Mouse (Mus musculus) kidney, postnatal 0 days (tissue): ENCODE measurements around the gene Neb. TPM values are rescaled to one million over a fixed set of nuclear protein-coding genes. Genes with fewer than 3 reads are reported as not detected.
A peak's percentile ranks its signal among the peaks of the same experiment; 100 is the strongest.

Source experiments
- ATAC-seq: fragments of 200-750 bp; cut with Nextera tagmentation; replicated peaks from 2 replicates; pipeline ENCODE4 v1.8.0; 2017; ENCODE audit warnings: low read depth, moderate number of reproducible peaks, moderate TSS enrichment, moderate library complexity; ENCODE audit not compliant: low FRiP score
- DNase-seq: peaks from one replicate; pipeline ENCODE4 v3.0.0-alpha.2; 2016; ENCODE audit warnings: low spot score
- H3K27ac ChIP-seq: fragments of 300-500 bp; sonication (generic); 2 replicates; pipeline ENCODE4 v1.5.1; 2014; ENCODE audit warnings: mild to moderate bottlenecking
- H3K27me3 ChIP-seq: fragments of 300-500 bp; sonication (generic); 2 replicates; pipeline ENCODE4 v1.6.1; 2014; ENCODE audit warnings: low read length, mixed read lengths; ENCODE audit not compliant: insufficient read depth
- H3K36me3 ChIP-seq: fragments of 300-500 bp; sonication (generic); 2 replicates; pipeline ENCODE4 v1.6.1; 2014; ENCODE audit warnings: low read length, mixed read lengths; ENCODE audit not compliant: insufficient read depth
- H3K4me1 ChIP-seq: fragments of 300-500 bp; sonication (generic); replicated peaks from 2 replicates; pipeline ENCODE4 v1.6.1; 2014; ENCODE audit warnings: antibody characterized with exemption, low read length, mixed read lengths; ENCODE audit not compliant: insufficient read depth
- H3K4me2 ChIP-seq: fragments of 300-500 bp; sonication (generic); 2 replicates; pipeline ENCODE4 v1.6.1; 2014; ENCODE audit warnings: mild to moderate bottlenecking, low read length, moderate library complexity, mixed read lengths
- H3K4me3 ChIP-seq: fragments of 300-500 bp; sonication (generic); replicated peaks from 2 replicates; pipeline ENCODE4 v1.5.1; 2014; ENCODE audit warnings: low read depth, low read length
- H3K9ac ChIP-seq: fragments of 300-500 bp; sonication (generic); 2 replicates; pipeline ENCODE4 v1.6.1; 2014; ENCODE audit warnings: low read depth, low read length
- H3K9me3 ChIP-seq: fragments of 300-500 bp; sonication (generic); replicated peaks from 2 replicates; pipeline ENCODE4 v1.6.1; 2016; ENCODE audit warnings: low read length, inconsistent platforms, mixed read lengths
- CTCF ChIP-seq: IDR thresholded peaks from 2 replicates; pipeline ENCODE4 v1.5.1; 2016; ENCODE audit warnings: antibody characterized with exemption, low read depth, mild to moderate bottlenecking, moderate library complexity
- WGBS: fragments of 180-500 bp; shearing (Covaris S2); extraction: QIAGEN DNeasy Blood & Tissue Kit; methylation state at CpG from one replicate; pipeline ENCODE4 v1.1.7; 2014; 5-methylcytosine and 5-hydroxymethylcytosine counted together
- polyA plus RNA-seq: library from polyadenylated mRNA; unstranded; fragments of >200 nt; fragmentation: Nextera tagmentation; extraction: Ambion mirVana; gene quantifications from 2 replicates; pipeline ENCODE4 v1.2.1, GENCODE M21; 2015

Gene Neb
- polyA plus RNA-seq, 1 experiment from 2014 or later = 0.75 TPM

GRCm38 (mm10) chr2:52237892-52238291 lies 140.4 kb downstream of the Neb start:
- Histone ChIP-seq H3K4me1 (no peaks in the 10 kb centered on the region), H3K27me3 (no peaks in the 10 kb centered on the region), H3K27ac (no peak overlapping the region), H3K9me3 (no peaks in the 10 kb centered on the region), H3K36me3 (no peaks in the 10 kb centered on the region), H3K4me2 (no peak overlapping the region), H3K9ac (no peak overlapping the region), H3K4me3 (no peak overlapping the region)
- TF ChIP-seq CTCF = no peak
- 27% methylated on average over 5 of the region's 5 CpGs for WGBS
- ATAC-seq (0 out of 2 replicates have a peak, but pooled peaks have one; percentile 29), DNase-seq (peak; percentile 41)

GRCm38 (mm10) chr2:52227584-52227983 lies 150.7 kb downstream of the Neb start:
- DNase-seq = peak; percentile 18
- no peak overlapping the region for H3K4me2 ChIP-seq
- no peaks in the 10 kb centered on the region for H3K36me3 ChIP-seq
- no peaks in the 10 kb centered on the region for H3K9me3 ChIP-seq
- H3K27ac ChIP-seq = no peak overlapping the region
- H3K4me1 ChIP-seq = no peaks in the 10 kb centered on the region
- no peaks in the 10 kb centered on the region for H3K27me3 ChIP-seq
- 63% methylated on average over 3 of the region's 3 CpGs for WGBS
- no peak overlapping the region for H3K4me3 ChIP-seq
- H3K9ac ChIP-seq = no peak overlapping the region
- peak; percentile 47; the same call in 1 of the 2 replicates for TF ChIP-seq CTCF
- no peak for ATAC-seq

GRCm38 (mm10) chr2:52224366-52224765 lies 153.9 kb downstream of the Neb start:
- H3K9ac ChIP-seq = no peak overlapping the region
- no peaks in the 10 kb centered on the region for H3K9me3 ChIP-seq
- H3K27me3 ChIP-seq = no peaks in the 10 kb centered on the region
- ATAC-seq (no peak), DNase-seq (no peak)
- H3K4me2 ChIP-seq = no peak overlapping the region
- H3K4me3 ChIP-seq = no peak overlapping the region
- no peak for TF ChIP-seq CTCF
- no peaks in the 10 kb centered on the region for H3K4me1 ChIP-seq
- no peaks in the 10 kb centered on the region for H3K36me3 ChIP-seq
- no peak overlapping the region for H3K27ac ChIP-seq
- 72% methylated on average over 5 of the region's 5 CpGs for WGBS

- Histone ChIP-seq H3K27me3 (no peaks in the 10 kb centered on the region), H3K36me3 (no peaks in the 10 kb centered on the region), H3K9me3 (no peaks in the 10 kb centered on the region), H3K4me1 (no peaks in the 10 kb centered on the region), H3K27ac (no peak overlapping the region), H3K4me2 (no peak overlapping the region), H3K9ac (no peak overlapping the region), H3K4me3 (no peak overlapping the region)
- peak; percentile 62 for TF ChIP-seq CTCF
- no peak for ATAC-seq
- peak; percentile 61 for DNase-seq
- 50% methylated on average over 8 of the region's 8 CpGs for WGBS
Measured at GRCm38 (mm10) chr2:52220074-52220473, 158.2 kb downstream of the Neb start.

GRCm38 (mm10) chr2:52215945-52216344 lies 162.3 kb downstream of the Neb start:
- H3K4me1 ChIP-seq = no peaks in the 10 kb centered on the region
- no peaks in the 10 kb centered on the region for H3K36me3 ChIP-seq
- no peaks in the 10 kb centered on the region for H3K9me3 ChIP-seq
- H3K4me2 ChIP-seq = no peak overlapping the region
- H3K27ac ChIP-seq = no peak overlapping the region
- DNase-seq = no peak
- no peak overlapping the region for H3K9ac ChIP-seq
- ATAC-seq = no peak
- H3K4me3 ChIP-seq = no peak overlapping the region
- no peaks in the 10 kb centered on the region for H3K27me3 ChIP-seq
- TF ChIP-seq CTCF = no peak
- WGBS = 93% methylated on average over 8 of the region's 8 CpGs

- Histone ChIP-seq H3K4me2 (no peak overlapping the region), H3K4me1 (no peaks in the 10 kb centered on the region), H3K4me3 (no peak overlapping the region), H3K9ac (no peak overlapping the region), H3K36me3 (no peaks in the 10 kb centered on the region), H3K27ac (no peak overlapping the region), H3K27me3 (no peaks in the 10 kb centered on the region), H3K9me3 (no peaks in the 10 kb centered on the region)
- TF ChIP-seq CTCF = no peak
- 86% methylated on average over 11 of the region's 11 CpGs for WGBS
- ATAC-seq (no peak), DNase-seq (no peak)
Measured at GRCm38 (mm10) chr2:52212561-52212961, 165.7 kb downstream of the Neb start.

- no peak for TF ChIP-seq CTCF
- H3K4me3 ChIP-seq = no peak overlapping the region
- ATAC-seq = no peak
Measured at GRCm38 (mm10) chr2:52211358-52211899, 166.8 kb downstream of the Neb start.

More at GRCm38 (mm10) chr2:52211358-52211899, 166.8 kb downstream of the Neb start:
- Histone ChIP-seq H3K9ac (no peak overlapping the region), H3K9me3 (no peaks in the 10 kb centered on the region), H3K36me3 (no peaks in the 10 kb centered on the region), H3K27me3 (no peaks in the 10 kb centered on the region), H3K4me1 (no peaks in the 10 kb centered on the region), H3K4me2 (no peak overlapping the region), H3K27ac (no peak overlapping the region)
- peak; percentile 83 for DNase-seq
- 34% methylated on average over 5 of the region's 5 CpGs for WGBS
